Mouse (Mus musculus): ENCODE data around the gene Phf3. TPM values are rescaled to one million over a fixed set of nuclear protein-coding genes. Genes with fewer than 3 reads are reported as not detected.
"Not testable (repeated sequence)": the region's sequence is repeated elsewhere in the genome, so short reads cannot be mapped to it uniquely, and the experiment has no call there.

Phf3 gene
- total RNA-seq, 2 experiments from 2014 or later, result 40.9 to 41.1 TPM

DNA sequence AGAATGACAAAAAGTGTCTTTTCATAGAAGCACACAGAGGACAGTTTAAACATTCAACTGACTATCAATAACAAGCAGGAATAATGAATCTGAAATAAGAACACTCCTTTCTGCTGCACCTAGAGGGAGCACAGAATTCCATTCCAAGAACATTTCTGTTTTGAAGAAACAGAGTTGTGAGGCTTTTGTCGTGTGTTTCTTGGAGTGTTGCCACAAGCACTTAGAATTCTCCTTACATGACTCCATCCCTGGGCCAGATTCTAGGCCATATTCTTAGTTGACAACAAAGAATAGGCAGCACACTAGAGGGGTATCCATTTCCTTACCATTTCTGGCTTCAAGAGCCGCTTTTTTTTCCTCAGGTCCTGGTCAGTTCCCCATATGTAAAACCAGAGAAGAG, 97.5 kb downstream of the Phf3 start:
- intact Hi-C loops (cut with DNase I), result loop anchor here (5.0 kb wide), 2 partner anchors 96 to 171 kb away; partner anchors contain the start of gene Phf3
- no peak for DNase-seq

GRCm38 (mm10) chr1:30773662-30774061, 100.1 kb downstream of the Phf3 start:
- no peak for DNase-seq
- intact Hi-C loops (cut with DNase I), result no loop called here

- DNase-seq, result no peak
- intact Hi-C loops (cut with DNase I), result no loop called here
Observed at GRCm38 (mm10) chr1:30772851-30773250, 100.9 kb downstream of the Phf3 start.

- intact Hi-C loops (cut with DNase I), result no loop called here
- DNase-seq, result no peak
Observed at GRCm38 (mm10) chr1:30771772-30772171, 101.9 kb downstream of the Phf3 start.

- DNase-seq; intact Hi-C loops (cut with DNase I): not testable (repeated sequence)
Observed at GRCm38 (mm10) chr1:30770599-30770998, 103.1 kb downstream of the Phf3 start.

GRCm38 (mm10) chr1:30756794-30757193, 116.9 kb downstream of the Phf3 start:
- intact Hi-C loops (cut with DNase I), result no loop called here

GRCm38 (mm10) chr1:30755453-30756224, 118.1 kb downstream of the Phf3 start:
- no peak for DNase-seq
- intact Hi-C loops (cut with DNase I), result no loop called here

More at GRCm38 (mm10) chr1:30756794-30757193, 116.9 kb downstream of the Phf3 start:
- DNase-seq, result no peak

Other genes with a start within 250 kb of the Phf3 start
- not detected for gene AC153137.1, start 104.0 kb upstream of the Phf3 start, total RNA-seq (2021)

Measured in heart, postnatal 10 days (tissue).